Mouse (Mus musculus) megakaryocyte, embryonic 14.5 days (primary cell): ENCODE measurements around the gene Htr1d. TPM values are rescaled to one million over a fixed set of nuclear protein-coding genes. Genes with fewer than 3 reads are reported as not detected.

ENCODE experiments used
- H3K27me3 ChIP-seq: replicated peaks from 2 replicates; pipeline ENCODE3; 2012; ENCODE audit warnings: inconsistent platforms
- H3K36me3 ChIP-seq: replicated peaks from 2 replicates; pipeline ENCODE3; 2012; ENCODE audit warnings: low read length, inconsistent platforms, mixed read lengths
- H3K4me1 ChIP-seq: 2 replicates; pipeline ENCODE4 v1.6.1; 2012; ENCODE audit warnings: inconsistent platforms
- H3K4me3 ChIP-seq: replicated peaks from 2 replicates; pipeline ENCODE3; 2012; ENCODE audit warnings: moderate library complexity, mild to moderate bottlenecking, inconsistent platforms
- H3K9me3 ChIP-seq: 2 replicates; pipeline ENCODE4 v1.6.1; 2012; ENCODE audit warnings: inconsistent platforms
- FLI1 ChIP-seq: IDR thresholded peaks from 2 replicates; pipeline ENCODE4 v1.6.1; 2012; ENCODE audit warnings: low read length, inconsistent platforms, mixed read lengths
- GATA1 ChIP-seq: IDR thresholded peaks from 3 replicates; pipeline ENCODE4 v1.6.1; 2012; ENCODE audit warnings: mixed read lengths, low read length, inconsistent platforms, borderline replicate concordance
- polyA plus RNA-seq: library from polyadenylated mRNA; stranded (reverse); fragments of >175 nt; gene quantifications from 2 replicates; pipeline ENCODE4 v1.2.3, GENCODE M21; 2012; ENCODE audit warnings: low replicate concordance; ENCODE audit not compliant: insufficient read depth

The Htr1d gene
- polyA plus RNA-seq, 1 experiment = not detected

DNA sequence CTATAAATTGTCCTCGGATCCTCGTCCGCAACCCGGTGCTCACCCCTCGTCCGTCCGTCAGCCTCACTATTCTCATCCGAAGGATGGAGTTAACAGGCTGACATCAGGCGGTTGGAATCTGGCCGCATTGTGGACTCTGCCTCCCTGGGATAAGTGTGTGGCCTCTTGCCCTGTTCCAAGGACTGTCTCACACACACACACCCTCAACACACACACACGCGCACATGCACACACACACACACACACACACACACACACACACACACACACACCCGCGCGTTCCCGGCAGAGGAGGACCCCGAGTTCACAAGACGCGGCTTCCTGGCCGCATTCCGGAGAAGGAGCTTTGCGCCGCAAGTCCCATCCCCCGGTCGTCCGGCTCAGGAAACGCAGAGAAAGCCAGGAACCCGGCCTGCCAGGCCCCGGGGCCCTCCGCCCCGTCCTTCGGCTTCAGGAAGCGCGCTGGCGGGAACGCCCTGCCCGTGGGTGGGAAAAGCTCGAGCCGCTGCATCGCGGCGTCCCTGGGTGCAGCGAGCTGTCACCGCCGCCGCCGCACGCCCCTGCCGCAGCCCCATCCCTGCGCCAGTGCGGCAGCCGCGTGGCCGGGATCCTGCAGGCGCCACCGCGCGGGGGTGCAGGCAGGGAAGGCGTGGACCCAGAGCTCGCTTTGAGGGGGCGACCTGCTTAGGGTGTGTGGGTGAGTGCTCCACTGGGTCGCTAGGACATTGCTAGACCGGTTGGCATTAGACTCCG is 38.9 kb downstream of the Htr1d start, which contains the start of gene 6030445D17Rik:
TSS of gene 6030445D17Rik (plus strand) at position 165 of the 753 bp plus-strand sequence.
- Histone ChIP-seq H3K4me1 (peaks cover 41% of the 10 kb centered on the region), H3K27me3 (peaks cover 35% of the 10 kb centered on the region), H3K9me3 (peaks cover 2% of the 10 kb centered on the region; the same call in 1 of the 2 replicates), H3K4me3 (peak within 1 kb of the TSS; percentile 94), H3K36me3 (no peaks in the 10 kb centered on the region)
- TF ChIP-seq GATA1 (no peak), FLI1 (no peak)

DNA sequence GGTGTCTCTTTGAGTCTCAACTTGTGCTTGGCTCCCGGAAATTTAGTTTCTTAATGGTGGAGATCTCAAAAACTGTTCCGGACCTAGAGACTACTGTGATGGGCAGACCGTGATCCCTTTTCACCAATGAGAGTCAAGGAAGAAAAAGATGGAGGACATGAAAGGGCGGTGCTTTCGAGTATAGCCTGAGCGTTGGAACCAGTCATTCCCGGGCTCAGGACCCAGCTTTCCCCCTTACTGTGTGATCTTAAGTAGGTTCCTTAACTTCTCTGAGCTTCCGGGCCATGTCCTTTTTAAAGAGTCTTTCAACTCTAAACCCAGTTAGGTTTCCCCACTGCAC is 39.5 kb downstream of the Htr1d start:
- Histone ChIP-seq H3K27me3 (peaks cover 35% of the 10 kb centered on the region), H3K4me3 (peak overlapping the region; percentile 94), H3K9me3 (peaks cover 2% of the 10 kb centered on the region; the same call in 1 of the 2 replicates), H3K4me1 (peaks cover 41% of the 10 kb centered on the region), H3K36me3 (no peaks in the 10 kb centered on the region)
- TF ChIP-seq FLI1 = no peak

DNA sequence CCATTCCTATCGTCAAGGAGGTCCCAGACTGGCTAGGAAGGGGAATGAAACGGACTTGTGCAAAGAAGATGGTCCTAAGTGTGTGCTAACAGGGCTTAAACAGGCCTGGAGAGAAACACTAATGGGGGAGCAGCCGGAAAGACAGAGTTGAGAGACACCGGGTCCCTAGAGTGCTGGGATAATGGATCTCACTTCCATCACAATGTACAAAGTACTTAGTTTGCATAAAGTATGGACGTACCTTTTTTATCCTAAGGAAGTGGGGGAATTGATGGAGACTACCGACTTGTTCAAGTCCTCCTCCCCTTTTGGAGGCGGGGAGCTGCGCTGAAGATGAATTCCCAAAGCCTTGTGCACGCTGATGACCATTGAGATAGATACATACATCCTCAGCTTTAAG is 40.1 kb downstream of the Htr1d start:
- no peak overlapping the region for H3K4me3 ChIP-seq
- H3K27me3 ChIP-seq = peaks cover 32% of the 10 kb centered on the region

DNA sequence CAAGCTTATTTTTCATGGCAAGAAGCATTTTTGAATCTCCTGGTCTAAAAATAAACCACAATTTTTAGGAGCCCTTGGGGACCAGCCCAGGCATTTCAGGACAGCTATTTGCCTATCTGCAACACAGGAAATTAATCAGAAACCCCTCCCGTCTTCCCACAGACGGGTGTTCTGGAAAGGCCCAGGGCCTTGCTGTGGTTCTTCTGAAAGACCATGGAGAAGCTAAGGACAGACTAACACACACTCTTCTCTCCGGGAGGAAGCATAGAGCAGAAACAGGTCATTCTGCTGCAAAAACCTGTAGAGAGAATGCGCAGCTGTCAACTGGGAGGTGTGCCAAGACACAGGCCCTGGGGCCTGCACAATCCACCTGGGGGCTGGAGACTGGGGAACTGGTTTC is 42.9 kb downstream of the Htr1d start:
- 0 out of 2 replicates have a peak, but pooled peaks cover 3% of the 10 kb centered on the region for H3K9me3 ChIP-seq
- no peak overlapping the region for H3K4me3 ChIP-seq
- peaks cover 48% of the 10 kb centered on the region for H3K27me3 ChIP-seq
- no peaks in the 10 kb centered on the region for H3K36me3 ChIP-seq
- TF ChIP-seq GATA1 (no peak), FLI1 (no peak)
- peaks cover 50% of the 10 kb centered on the region for H3K4me1 ChIP-seq

More for the DNA sequence above, 40.1 kb downstream of the Htr1d start:
- no peak for TF ChIP-seq GATA1
- TF ChIP-seq FLI1 = no peak
- Histone ChIP-seq H3K4me1 (peaks cover 41% of the 10 kb centered on the region), H3K36me3 (no peaks in the 10 kb centered on the region), H3K9me3 (peaks cover 5% of the 10 kb centered on the region; the same call in 1 of the 2 replicates)

DNA sequence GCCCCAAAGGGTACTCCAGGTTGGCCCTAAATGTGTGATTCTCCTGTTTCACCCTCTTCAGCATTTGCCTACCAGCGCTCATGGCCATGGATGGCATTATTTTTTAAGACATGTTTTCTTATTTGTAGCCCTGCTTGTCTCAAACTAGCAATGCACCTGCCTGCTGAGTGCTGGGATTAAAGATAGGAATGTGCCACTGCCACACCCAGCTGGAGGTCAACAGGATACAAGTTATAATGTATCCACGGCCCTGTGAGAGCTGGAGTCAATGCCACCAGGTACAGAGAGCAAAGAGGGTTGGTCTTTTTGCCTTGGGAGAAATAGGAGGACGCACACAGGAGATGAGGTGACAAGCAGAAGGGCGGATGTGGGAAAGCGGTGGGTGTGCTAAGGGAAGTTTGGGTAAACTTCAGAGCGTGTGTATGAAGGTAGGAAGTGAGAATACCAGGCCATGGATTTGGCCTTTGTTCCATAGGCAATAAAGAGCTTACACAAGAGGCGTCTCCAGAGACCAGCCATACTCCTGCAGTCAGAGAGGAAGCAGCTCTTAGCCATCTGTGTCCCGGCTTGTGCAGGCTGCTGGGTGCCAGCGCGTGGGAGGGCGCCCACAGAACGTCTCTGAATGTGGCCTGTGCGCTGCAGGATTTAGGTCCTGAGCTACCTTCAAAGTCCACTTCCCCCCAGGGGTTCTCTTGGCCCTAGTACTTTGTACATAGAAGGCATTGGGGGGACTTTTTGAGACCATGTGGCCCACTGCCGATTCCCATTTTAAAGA is 45.4 kb downstream of the Htr1d start:
- no peak for TF ChIP-seq FLI1
- no peak for TF ChIP-seq GATA1
- Histone ChIP-seq H3K4me3 (peak overlapping the region; percentile 92), H3K9me3 (0 out of 2 replicates have a peak, but pooled peaks cover 3% of the 10 kb centered on the region), H3K36me3 (no peaks in the 10 kb centered on the region), H3K4me1 (peaks cover 31% of the 10 kb centered on the region), H3K27me3 (peaks cover 43% of the 10 kb centered on the region)

DNA sequence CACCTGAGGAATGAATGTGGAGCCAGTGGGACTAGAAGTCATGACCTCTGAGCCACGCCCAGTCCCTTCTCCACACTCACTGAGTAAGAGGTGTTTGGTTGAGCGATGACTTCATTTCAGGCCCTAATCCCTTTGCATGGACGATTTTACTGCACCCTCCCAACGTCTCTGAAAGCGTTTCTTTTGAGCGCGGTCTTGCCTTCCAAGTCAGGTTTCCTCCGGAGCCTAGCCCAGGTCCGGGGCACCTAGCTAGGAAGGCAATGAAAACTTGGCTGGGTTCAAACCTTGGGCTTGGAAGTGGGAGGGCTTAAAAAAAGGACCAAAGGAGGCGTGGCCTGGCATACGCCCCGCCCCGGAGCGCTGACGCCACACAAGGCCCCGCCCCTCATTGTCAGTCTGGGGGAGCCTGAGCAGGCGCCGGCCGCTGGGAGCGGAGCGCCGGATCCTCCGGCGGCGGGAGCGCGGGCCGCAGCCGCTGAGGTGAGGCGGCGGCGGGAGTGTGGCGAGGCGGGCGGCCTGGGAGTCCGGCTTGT is 46.1 kb downstream of the Htr1d start, which contains the start of gene Luzp1:
TSS of gene Luzp1 (plus strand) at position 391 of the 533 bp plus-strand sequence.
- TF ChIP-seq FLI1 = no peak
- TF ChIP-seq GATA1 = no peak
- Histone ChIP-seq H3K27me3 (peaks cover 42% of the 10 kb centered on the region), H3K4me3 (peak within 1 kb of the TSS; percentile 92), H3K9me3 (0 out of 2 replicates have a peak, but pooled peaks cover 3% of the 10 kb centered on the region), H3K4me1 (peaks cover 25% of the 10 kb centered on the region), H3K36me3 (no peaks in the 10 kb centered on the region)

DNA sequence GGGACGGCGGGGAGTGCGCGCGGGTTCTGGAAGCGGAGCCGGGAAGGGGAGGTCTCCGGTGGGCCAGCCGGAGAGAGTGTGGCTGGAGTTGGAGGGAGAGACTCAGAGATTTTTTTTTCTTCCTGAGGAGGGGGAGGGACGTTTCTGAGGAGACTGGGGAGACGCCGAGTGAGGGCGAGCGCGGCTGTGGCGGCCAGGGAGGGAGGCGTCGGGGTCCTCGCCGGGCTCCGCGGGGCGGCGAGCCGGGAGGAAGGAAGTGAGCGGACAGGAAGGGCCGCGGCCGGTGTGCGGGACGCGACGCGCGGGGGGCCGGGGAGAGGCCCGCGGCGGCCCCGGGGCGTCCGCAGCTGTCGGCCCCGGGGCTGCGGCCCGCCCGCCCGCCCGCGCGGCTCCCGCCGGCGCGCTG is 46.6 kb downstream of the Htr1d start:
- 0 out of 2 replicates have a peak, but pooled peaks cover 3% of the 10 kb centered on the region for H3K9me3 ChIP-seq
- peak overlapping the region; percentile 92 for H3K4me3 ChIP-seq
- H3K36me3 ChIP-seq = no peaks in the 10 kb centered on the region
- TF ChIP-seq FLI1 = no peak
- peaks cover 42% of the 10 kb centered on the region for H3K27me3 ChIP-seq
- H3K4me1 ChIP-seq = peaks cover 25% of the 10 kb centered on the region

DNA sequence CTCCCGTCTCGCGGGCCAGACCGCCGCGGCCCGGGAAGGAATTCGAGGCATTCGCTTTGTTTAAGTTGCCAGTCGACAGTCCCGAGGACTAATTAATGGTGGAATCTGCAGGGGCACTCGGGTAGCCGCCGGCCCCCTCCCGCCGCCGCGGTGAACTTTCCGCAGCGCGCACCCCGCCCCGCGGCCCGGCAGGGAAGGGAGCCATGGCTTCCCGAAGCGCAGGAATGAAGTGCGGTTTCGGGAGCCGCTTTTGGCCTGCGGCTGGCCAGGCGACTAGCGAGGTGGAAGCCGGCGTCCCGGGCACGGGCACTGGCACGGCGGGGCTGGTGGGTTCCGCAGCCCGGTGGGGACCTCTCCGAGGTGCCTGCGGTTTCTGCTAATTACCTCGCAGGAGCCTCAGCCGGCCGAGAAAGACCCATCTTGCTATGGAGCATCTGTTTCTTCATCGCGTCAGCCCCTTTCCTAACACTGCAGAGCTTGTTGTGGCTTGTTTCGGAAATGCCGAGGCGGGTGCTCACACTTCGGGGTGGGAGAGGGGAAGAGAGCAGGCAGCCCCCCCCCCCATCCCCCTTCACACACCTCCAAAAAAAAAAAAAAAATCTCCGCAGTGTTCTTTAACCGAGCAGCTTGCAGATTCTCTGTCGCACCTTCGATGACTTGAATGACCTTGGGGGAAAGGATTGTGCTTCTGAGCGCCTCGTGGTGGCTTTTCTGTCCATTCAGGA is 47.2 kb downstream of the Htr1d start:
- Histone ChIP-seq H3K4me3 (peak overlapping the region; percentile 92), H3K36me3 (no peaks in the 10 kb centered on the region), H3K9me3 (0 out of 2 replicates have a peak, but pooled peaks cover 3% of the 10 kb centered on the region), H3K27me3 (peaks cover 39% of the 10 kb centered on the region), H3K4me1 (peaks cover 25% of the 10 kb centered on the region)
- TF ChIP-seq FLI1 (no peak), GATA1 (no peak)

DNA sequence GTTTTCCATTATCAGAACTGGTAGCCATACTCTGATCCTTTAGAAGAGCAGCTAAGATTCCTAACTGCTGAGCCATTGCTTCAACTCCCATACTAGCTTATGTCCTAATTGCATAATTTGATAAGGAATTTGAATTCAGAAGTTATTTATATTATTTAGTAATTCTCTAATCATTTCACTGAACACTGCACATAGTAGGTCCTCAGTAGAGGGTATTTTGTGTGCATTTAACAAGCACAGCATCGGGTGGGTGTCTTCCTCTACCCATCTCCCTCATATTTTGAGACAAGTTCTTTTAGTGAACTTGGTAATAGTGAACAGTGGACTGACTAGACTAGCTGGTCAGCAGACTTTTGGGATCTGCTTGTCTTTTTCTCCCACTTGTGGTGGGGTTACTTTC is 53.4 kb downstream of the Htr1d start:
- no peaks in the 10 kb centered on the region for H3K36me3 ChIP-seq
- H3K9me3 ChIP-seq = no peaks in the 10 kb centered on the region
- H3K4me1 ChIP-seq = no peaks in the 10 kb centered on the region
- peaks cover 14% of the 10 kb centered on the region for H3K27me3 ChIP-seq
- H3K4me3 ChIP-seq = no peak overlapping the region
- no peak for TF ChIP-seq FLI1
- no peak for TF ChIP-seq GATA1

DNA sequence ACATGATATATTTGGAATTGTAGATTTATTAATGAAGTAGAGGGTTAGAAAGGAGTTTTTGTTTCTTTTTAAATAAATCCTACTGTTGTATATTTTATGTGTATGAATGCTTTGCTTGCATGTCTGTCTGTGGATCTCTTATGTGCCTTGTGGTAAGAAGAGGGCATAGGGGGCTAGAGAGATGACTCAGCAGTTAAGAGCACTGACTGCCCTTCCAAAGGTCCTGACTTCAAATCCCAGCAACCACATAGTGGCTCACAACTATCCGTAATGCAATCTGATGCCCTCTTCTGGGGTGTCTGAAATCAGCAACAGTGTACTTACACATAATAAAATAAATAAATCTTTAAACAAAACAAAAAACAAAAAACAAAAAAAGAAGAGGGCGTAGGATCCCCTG is 63.2 kb downstream of the Htr1d start:
- peaks cover 5% of the 10 kb centered on the region for H3K9me3 ChIP-seq
- H3K4me1 ChIP-seq = no peaks in the 10 kb centered on the region
- TF ChIP-seq GATA1 = no peak
- TF ChIP-seq FLI1 = no peak

More for the DNA sequence above, 63.2 kb downstream of the Htr1d start:
- Histone ChIP-seq H3K36me3 (no peaks in the 10 kb centered on the region), H3K4me3 (no peak overlapping the region), H3K27me3 (peaks cover 7% of the 10 kb centered on the region)

Other genes with a start within 250 kb of the Htr1d start
- gene Asap3, start 217.2 kb upstream of the Htr1d start, polyA plus RNA-seq = not detected in 2 replicates
- gene Tcea3, start 175.8 kb upstream of the Htr1d start, polyA plus RNA-seq = not detected in 2 replicates
- gene Zfp46, start 138.8 kb upstream of the Htr1d start, polyA plus RNA-seq = 1.9 and 3.7 TPM in 2 replicates
- 3.7 and 29.8 TPM in 2 replicates for gene Hnrnpr, start 112.6 kb upstream of the Htr1d start, polyA plus RNA-seq
- not detected in 2 replicates for gene 6030445D17Rik, start 38.7 kb downstream of the Htr1d start, polyA plus RNA-seq
- 0.11 and 0.22 TPM in 2 replicates for gene Luzp1, start 46.2 kb downstream of the Htr1d start, polyA plus RNA-seq
- gene Kdm1a, start 179.2 kb downstream of the Htr1d start, polyA plus RNA-seq = 7.1 and 8.2 TPM in 2 replicates
- gene Tex46, start 186.9 kb downstream of the Htr1d start, polyA plus RNA-seq = not detected in 2 replicates
- 0.04 TPM in 1 of 2 replicates, not detected in the other for gene Lactbl1, start 199.1 kb downstream of the Htr1d start, polyA plus RNA-seq